Mouse (Mus musculus) limb, embryonic 14.5 days (tissue): ENCODE results near the gene Ube2g2. TPM values are rescaled to one million over a fixed set of nuclear protein-coding genes. Genes with fewer than 3 reads are reported as not detected.

Experiments used
- ATAC-seq: fragments of 200-750 bp; cut with Nextera tagmentation; 2 replicates; pipeline ENCODE4 v1.8.0; 2017; ENCODE audit warnings: low read depth, moderate number of reproducible peaks, moderate TSS enrichment; ENCODE audit not compliant: low FRiP score
- DNase-seq: peaks from one replicate; pipeline ENCODE4 v3.0.0-alpha.2; 2015; ENCODE audit warnings: low spot score
- H3K27ac ChIP-seq: fragments of 300-500 bp; sonication (generic); replicated peaks from 2 replicates; pipeline ENCODE4 v1.5.1; 2014; ENCODE audit warnings: low read depth, mild to moderate bottlenecking, low read length, moderate library complexity, mixed read lengths
- H3K27me3 ChIP-seq: fragments of 300-500 bp; sonication (generic); 2 replicates; pipeline ENCODE4 v1.6.1; 2014; ENCODE audit warnings: low read length, mixed read lengths; ENCODE audit not compliant: control insufficient read depth, insufficient read depth
- H3K36me3 ChIP-seq: fragments of 300-500 bp; sonication (generic); 2 replicates; pipeline ENCODE4 v1.6.1; 2014; ENCODE audit warnings: mild to moderate bottlenecking, low read length, moderate library complexity, mixed read lengths; ENCODE audit not compliant: control insufficient read depth, insufficient read depth
- H3K4me1 ChIP-seq: fragments of 300-500 bp; sonication (generic); 2 replicates; pipeline ENCODE4 v1.6.1; 2014; ENCODE audit warnings: antibody characterized with exemption, low read length, mixed read lengths; ENCODE audit not compliant: control insufficient read depth, insufficient read depth
- H3K4me2 ChIP-seq: fragments of 300-500 bp; sonication (generic); replicated peaks from 2 replicates; pipeline ENCODE4 v1.6.1; 2014; ENCODE audit warnings: low read depth, mild to moderate bottlenecking, low read length, moderate library complexity; ENCODE audit not compliant: severe bottlenecking
- H3K4me3 ChIP-seq: fragments of 300-500 bp; sonication (generic); replicated peaks from 2 replicates; pipeline ENCODE4 v1.5.1; 2014; ENCODE audit warnings: low read length
- H3K9ac ChIP-seq: fragments of 300-500 bp; sonication (generic); 2 replicates; pipeline ENCODE4 v1.6.1; 2014; ENCODE audit warnings: mild to moderate bottlenecking, low read depth, low read length, moderate library complexity; ENCODE audit not compliant: severe bottlenecking
- H3K9me3 ChIP-seq: fragments of 300-500 bp; sonication (generic); 2 replicates; pipeline ENCODE4 v1.6.1; 2016; ENCODE audit warnings: low read length; ENCODE audit not compliant: control insufficient read depth
- POLR2A ChIP-seq: fragments of 200-500 bp; IDR thresholded peaks from 2 replicates; pipeline ENCODE4 v1.8.0; 2012; ENCODE audit warnings: inconsistent platforms, mild to moderate bottlenecking, moderate library complexity, borderline replicate concordance; ENCODE audit not compliant: insufficient read depth, insufficient read length; ENCODE audit errors: extremely low read depth
- WGBS: fragments of 180-500 bp; shearing (Covaris S2); extraction: QIAGEN DNeasy Blood & Tissue Kit; methylation state at CpG from one replicate; pipeline ENCODE4 v1.1.7; 2014; 5-methylcytosine and 5-hydroxymethylcytosine counted together
- polyA plus RNA-seq, 2 experiments: library from polyadenylated mRNA; depleted of rRNA in 1 of 2; stranded (reverse) in 1 of 2; unstranded in 1 of 2; fragments of >200 nt; fragmentation: Nextera tagmentation in 1 of 2; extraction: Ambion mirVana in 1 of 2; gene quantifications; 2 replicates each; pipeline versions ENCODE4 v1.2.1 to v1.2.3; 2012 to 2014

Gene Ube2g2
- polyA plus RNA-seq (2012; rRNA removed) (55.1 and 59.8 TPM in 2 replicates), polyA plus RNA-seq (2014; fragmentation: Nextera tagmentation; extraction: Ambion mirVana) (57.4 and 58.6 TPM in 2 replicates)

DNA sequence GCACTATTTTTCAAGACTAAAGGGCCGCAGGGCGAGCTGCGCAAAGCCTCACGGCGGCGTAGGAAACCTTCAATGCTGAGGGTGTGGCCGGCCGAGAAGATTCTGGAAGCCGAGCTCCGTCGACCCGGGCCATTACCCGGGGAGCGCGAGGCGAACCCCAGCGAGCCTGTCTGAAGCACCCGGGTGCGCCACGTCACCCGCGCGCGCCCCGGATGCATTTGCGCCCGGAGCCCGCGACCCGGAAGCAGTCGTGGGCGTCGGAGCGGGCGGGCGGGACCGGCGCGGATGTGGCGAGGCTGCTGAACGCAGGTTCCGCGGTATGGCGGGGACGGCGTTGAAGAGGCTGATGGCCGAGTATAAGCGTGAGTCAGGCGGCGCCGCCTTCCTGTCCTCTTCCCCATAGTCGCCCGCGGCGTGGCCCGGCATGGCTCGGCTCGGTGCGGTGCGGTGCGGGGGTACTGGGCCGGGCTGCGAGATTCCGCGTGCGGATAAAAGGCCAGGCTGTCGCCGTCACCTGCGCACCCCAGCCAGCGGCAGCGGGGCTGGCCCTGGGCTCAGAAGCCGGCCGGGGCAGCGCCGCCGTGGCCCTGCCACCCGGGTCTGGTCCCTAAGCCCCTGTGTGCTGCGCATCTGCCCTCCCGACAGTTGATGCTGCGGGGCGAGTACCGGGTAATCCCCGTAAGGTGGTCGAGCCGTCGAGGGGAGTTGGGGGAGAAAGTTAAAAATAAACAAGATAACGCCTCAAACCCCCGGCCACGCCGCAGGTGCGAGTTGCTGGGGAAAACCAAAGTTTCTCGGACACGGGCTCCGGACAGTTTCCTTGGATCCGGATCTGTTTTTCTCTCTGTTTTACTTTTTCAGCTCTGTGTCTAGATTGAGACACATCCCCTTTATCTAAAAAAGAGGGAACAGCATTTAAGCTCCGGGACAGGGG lies at the start of gene Ube2g2:
TSS of gene Ube2g2 (plus strand) at position 221 of the 934 bp plus-strand sequence.
- peak; percentile 91 for ATAC-seq
- 0 out of 2 replicates have a peak, but pooled peaks have one; percentile 63 for TF ChIP-seq POLR2A
- Histone ChIP-seq H3K4me3 (peak within 1 kb of the TSS; percentile 99), H3K4me1 (peaks cover 12% of the 10 kb centered on the region; the same call in 1 of the 2 replicates), H3K4me2 (peak within 1 kb of the TSS; percentile 63), H3K27me3 (no peaks in the 10 kb centered on the region), H3K9ac (peak within 1 kb of the TSS; percentile 95), H3K27ac (peak within 1 kb of the TSS; percentile 86), H3K9me3 (no peaks in the 10 kb centered on the region), H3K36me3 (peaks cover 12% of the 10 kb centered on the region)
- under 1% methylated on average over 83 of the region's 96 CpGs for WGBS
- DNase-seq, result peak; percentile 87

DNA sequence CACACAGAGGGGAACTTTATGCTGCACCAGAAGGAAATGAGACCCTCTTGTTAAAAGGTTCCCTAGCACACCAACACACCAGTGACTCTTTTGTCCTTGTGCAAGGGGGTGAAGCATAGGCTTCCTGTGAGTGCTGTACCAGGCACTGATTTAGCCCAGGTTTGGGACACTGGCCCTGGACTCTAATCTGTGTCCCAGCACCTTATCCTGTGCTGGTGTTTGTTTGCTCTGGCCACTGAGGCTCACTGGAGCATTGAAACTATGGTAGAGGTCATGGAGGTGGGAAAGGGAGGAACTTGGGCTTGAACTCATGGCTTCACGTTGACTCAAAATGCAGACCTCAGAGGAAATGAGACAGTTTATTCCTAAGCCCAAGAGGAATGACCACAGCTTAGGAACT lies 48.9 kb upstream of the Ube2g2 start:
- no peaks in the 10 kb centered on the region for H3K4me1 ChIP-seq
- WGBS, result 89% methylated on average over 1 of the region's 1 CpGs
- H3K9ac ChIP-seq, result no peak overlapping the region
- no peak overlapping the region for H3K4me2 ChIP-seq
- H3K9me3 ChIP-seq, result no peaks in the 10 kb centered on the region
- H3K4me3 ChIP-seq, result no peak overlapping the region
- H3K36me3 ChIP-seq, result no peaks in the 10 kb centered on the region
- TF ChIP-seq POLR2A, result no peak
- DNase-seq (no peak), ATAC-seq (no peak)
- no peaks in the 10 kb centered on the region for H3K27me3 ChIP-seq
- no peak overlapping the region for H3K27ac ChIP-seq

- no peak overlapping the region for H3K27ac ChIP-seq
- H3K36me3 ChIP-seq, result no peaks in the 10 kb centered on the region
- H3K9me3 ChIP-seq, result no peaks in the 10 kb centered on the region
- DNase-seq (no peak), ATAC-seq (no peak)
- H3K4me1 ChIP-seq, result peaks cover 24% of the 10 kb centered on the region
- 54% methylated on average over 10 of the region's 10 CpGs for WGBS
- no peak for TF ChIP-seq POLR2A
- H3K27me3 ChIP-seq, result no peaks in the 10 kb centered on the region
- H3K4me3 ChIP-seq, result no peak overlapping the region
- H3K4me2 ChIP-seq, result no peak overlapping the region
- H3K9ac ChIP-seq, result no peak overlapping the region
Observed at GRCm38 (mm10) chr10:77580027-77580920, 41.8 kb upstream of the Ube2g2 start.

DNA sequence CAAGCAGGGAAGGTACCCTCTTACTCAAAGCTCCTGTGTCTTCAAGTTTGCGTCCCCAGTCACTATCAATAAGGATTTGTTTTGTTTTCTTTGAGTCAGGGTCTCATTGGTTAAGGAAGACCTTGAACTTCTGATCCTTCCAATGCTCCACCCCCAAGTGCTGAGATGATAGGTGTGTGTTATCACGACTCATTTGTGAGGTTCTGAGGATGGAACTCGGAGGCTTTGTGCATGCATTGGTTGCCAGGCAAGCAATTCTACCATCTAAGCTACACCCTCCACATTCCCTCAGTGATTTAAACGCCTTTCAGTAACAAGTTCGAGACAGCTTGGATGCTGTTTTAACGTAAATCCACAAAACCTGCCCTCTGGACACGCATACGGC lies 41.1 kb upstream of the Ube2g2 start:
- no peaks in the 10 kb centered on the region for H3K27me3 ChIP-seq
- ATAC-seq, result no peak
- no peak for TF ChIP-seq POLR2A

More for the DNA sequence above, 41.1 kb upstream of the Ube2g2 start:
- Histone ChIP-seq H3K9me3 (no peaks in the 10 kb centered on the region), H3K27ac (peak overlapping the region; percentile 93), H3K36me3 (0 out of 2 replicates have a peak, but pooled peaks cover 1% of the 10 kb centered on the region), H3K9ac (peak overlapping the region; percentile 86), H3K4me2 (peak overlapping the region; percentile 87), H3K4me1 (peaks cover 24% of the 10 kb centered on the region), H3K4me3 (peak overlapping the region; percentile 87)
- DNase-seq, result no peak
- 9% methylated on average over 8 of the region's 8 CpGs for WGBS
